Mouse (Mus musculus) macrophage (primary cell): Measurements from ENCODE around the gene Zfp423. TPM values are rescaled to one million over a fixed set of nuclear protein-coding genes. Genes with fewer than 3 reads are reported as not detected.

ENCODE experiments used
- H3K27ac ChIP-seq: fragments of 350-480 bp; formaldehyde crosslinking; 2 replicates; pipeline ENCODE4 v1.9.0; 2021
- H3K36me3 ChIP-seq: fragments of 350-480 bp; formaldehyde crosslinking; 2 replicates; pipeline ENCODE4 v1.9.0; 2021; ENCODE audit errors: inconsistent target
- H3K4me3 ChIP-seq: fragments of 350-480 bp; formaldehyde crosslinking; 2 replicates; pipeline ENCODE4 v1.9.0; 2021; ENCODE audit errors: inconsistent target
- H3K79me2 ChIP-seq: fragments of 350-480 bp; formaldehyde crosslinking; 2 replicates; pipeline ENCODE4 v1.9.0; 2021; ENCODE audit errors: inconsistent target
- WGBS: methylation state at CpG from one replicate; pipeline ENCODE4 v1.1.7; 2026; ENCODE audit warnings: inconsistent platforms; ENCODE audit not compliant: missing documents; 5-methylcytosine and 5-hydroxymethylcytosine counted together
- polyA plus RNA-seq: library from polyadenylated mRNA; stranded (reverse); fragments of 250-400 nt; gene quantifications from 3 replicates; pipeline ENCODE4 v1.2.4, GENCODE M21; 2018; ENCODE audit warnings: inconsistent platforms

The Zfp423 gene
- polyA plus RNA-seq, 1 experiment from 2014 or later: not detected

DNA sequence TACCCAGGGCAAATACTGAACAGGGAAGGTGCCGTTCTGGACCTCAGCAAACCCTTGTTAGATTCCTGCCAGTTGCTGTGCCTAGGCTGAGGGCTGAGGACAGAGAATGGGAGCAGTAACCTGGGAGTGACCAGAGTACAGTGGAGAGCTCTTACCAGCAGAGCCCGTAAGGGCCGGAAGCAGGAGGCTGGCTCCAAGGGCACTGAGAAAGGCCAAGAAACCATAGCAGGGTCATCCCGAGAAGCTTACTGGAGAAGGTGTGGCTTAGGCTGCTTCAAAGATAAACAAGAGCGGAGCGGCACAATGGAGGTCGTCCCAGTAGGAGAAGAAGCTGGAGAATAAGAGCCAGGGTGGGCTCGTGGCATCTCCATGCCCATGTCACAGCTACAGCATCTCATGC, 65.1 kb downstream of the Zfp423 start:
- WGBS: 90% methylated on average over 8 of the region's 8 CpGs
- Histone ChIP-seq H3K27ac (no peak overlapping the region), H3K36me3 (no peaks in the 10 kb centered on the region), H3K4me3 (no peak overlapping the region), H3K79me2 (no peaks in the 10 kb centered on the region)

DNA sequence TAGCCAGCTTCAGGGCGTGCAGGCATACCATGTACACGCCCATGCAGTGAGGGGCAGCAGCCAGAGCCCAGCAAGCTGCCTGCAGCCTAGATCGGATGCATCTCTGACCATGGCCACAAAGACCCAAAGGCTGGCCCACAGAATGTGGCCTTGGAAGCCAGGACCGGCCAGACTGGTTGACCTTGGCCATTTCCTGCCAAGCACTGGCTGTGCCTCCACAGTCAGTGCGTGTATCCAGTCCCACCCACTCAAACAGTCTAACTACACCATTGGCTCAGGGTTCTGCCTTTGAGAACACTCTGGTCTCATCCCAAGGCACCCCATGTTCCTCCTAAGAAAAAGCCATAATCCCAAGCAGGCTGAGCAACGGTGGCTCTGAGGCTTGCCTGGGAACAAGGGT, 65.8 kb downstream of the Zfp423 start:
- no peak overlapping the region for H3K27ac ChIP-seq
- H3K4me3 ChIP-seq: no peak overlapping the region
- H3K79me2 ChIP-seq: no peaks in the 10 kb centered on the region
- WGBS: 91% methylated on average over 6 of the region's 6 CpGs
- no peaks in the 10 kb centered on the region for H3K36me3 ChIP-seq

DNA sequence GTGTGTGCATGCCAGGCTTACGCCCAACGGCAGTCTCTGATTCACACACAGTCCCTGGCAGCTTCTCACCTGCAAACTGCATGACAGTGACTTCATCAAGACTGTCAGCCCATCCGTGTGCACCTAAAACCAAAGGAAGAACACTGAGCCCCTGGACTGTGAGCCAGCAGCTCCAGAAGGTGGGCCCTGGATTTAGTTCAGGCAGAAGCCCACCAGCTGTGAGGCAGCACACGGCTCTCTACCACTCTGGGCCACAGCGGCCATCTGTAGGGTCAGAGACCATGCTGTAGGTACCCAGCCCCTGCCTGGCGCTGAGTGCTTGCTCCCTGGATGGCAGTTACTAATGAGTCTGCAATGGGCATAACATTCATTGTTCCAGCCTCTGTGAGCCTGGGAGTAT, 66.5 kb downstream of the Zfp423 start:
- Histone ChIP-seq H3K4me3 (no peak overlapping the region), H3K79me2 (no peaks in the 10 kb centered on the region), H3K36me3 (no peaks in the 10 kb centered on the region), H3K27ac (no peak overlapping the region)
- WGBS: 83% methylated on average over 6 of the region's 6 CpGs

DNA sequence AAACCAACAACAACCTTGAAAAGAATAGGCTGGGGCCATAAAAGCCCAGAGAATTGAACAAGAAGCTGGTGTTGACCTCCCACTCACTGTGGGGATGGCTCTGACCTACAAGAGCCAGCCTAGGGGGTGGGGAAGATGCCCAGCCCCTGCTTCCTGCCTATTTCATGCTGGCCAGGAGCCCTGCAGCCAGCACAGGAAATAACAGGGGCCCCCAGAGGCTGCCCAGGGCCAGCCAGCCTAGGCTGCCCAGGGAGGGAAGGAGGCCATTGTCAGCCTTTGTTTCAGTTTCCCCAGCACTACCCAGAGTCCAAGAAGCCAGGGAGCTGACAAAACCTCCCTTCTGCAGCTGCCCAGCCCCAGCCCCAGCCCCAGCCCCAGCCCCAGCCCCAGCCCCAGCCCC, 67.5 kb downstream of the Zfp423 start:
- H3K36me3 ChIP-seq: no peaks in the 10 kb centered on the region
- H3K79me2 ChIP-seq: no peaks in the 10 kb centered on the region
- no peak overlapping the region for H3K27ac ChIP-seq
- H3K4me3 ChIP-seq: no peak overlapping the region

DNA sequence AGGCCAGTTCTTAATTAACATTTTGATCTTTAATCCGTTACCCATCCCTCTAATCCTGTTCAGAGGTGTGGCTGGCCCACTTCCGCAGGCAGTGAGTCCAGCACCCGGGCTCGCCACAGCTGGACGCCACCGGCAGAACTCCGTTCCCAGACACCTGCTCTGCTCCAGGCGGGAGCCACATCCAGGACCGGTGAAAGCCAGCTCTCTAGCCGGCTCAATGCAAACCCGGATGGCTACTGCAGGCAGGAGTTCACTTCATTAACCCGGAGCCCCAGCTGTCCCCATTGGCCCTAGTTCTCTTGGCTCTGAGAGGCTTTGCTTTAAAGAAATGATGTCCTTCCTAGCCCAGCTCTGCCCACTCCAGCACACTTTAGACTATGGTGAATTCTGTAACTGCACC, 71.4 kb downstream of the Zfp423 start:
- Histone ChIP-seq H3K79me2 (no peaks in the 10 kb centered on the region), H3K4me3 (no peak overlapping the region), H3K36me3 (no peaks in the 10 kb centered on the region), H3K27ac (no peak overlapping the region)
- WGBS: 95% methylated on average over 12 of the region's 12 CpGs

DNA sequence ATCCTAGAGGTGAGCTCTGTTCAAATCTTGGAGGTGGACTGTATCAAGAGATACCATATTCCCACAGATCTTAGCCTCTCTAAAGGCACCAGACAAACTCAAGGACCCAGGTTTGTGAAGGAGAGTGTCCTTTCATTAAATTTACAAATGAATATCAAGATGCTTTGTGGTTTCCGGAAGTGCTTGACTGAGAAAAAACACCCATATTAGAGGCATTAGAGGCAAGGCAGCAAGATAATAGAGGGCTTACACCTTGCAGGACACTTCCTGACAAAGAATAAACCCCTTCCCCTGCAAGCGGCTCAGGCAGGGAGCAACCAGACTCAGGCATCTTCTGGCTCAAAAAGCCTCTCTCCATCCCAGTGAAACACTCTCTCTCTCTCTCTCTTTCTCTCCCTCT, 78.3 kb downstream of the Zfp423 start:
- Histone ChIP-seq H3K36me3 (no peaks in the 10 kb centered on the region), H3K79me2 (no peaks in the 10 kb centered on the region), H3K27ac (no peak overlapping the region), H3K4me3 (no peak overlapping the region)
- 79% methylated on average over 2 of the region's 2 CpGs for WGBS

DNA sequence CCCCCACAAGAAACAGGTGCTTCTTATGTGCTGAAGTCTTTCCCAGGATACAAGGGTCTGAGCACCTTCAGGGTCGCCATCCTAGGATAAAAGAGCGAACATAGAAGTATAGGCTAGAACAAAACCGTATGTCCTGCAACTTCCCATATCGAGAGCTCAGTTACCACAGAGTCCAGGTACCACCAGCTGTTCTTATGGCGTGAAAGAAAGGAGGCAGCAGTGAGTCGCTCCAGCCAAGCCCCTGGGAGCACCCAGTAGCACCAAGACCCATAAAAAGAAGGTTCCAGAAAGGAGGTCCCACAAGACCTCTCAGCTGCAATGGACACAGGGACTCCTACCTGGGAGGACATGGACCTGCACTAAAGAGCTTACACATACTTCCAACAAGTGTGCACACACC, 83.5 kb downstream of the Zfp423 start:
- Histone ChIP-seq H3K4me3 (no peak overlapping the region), H3K27ac (no peak overlapping the region), H3K36me3 (no peaks in the 10 kb centered on the region), H3K79me2 (no peaks in the 10 kb centered on the region)
- 48% methylated on average over 6 of the region's 6 CpGs for WGBS

DNA sequence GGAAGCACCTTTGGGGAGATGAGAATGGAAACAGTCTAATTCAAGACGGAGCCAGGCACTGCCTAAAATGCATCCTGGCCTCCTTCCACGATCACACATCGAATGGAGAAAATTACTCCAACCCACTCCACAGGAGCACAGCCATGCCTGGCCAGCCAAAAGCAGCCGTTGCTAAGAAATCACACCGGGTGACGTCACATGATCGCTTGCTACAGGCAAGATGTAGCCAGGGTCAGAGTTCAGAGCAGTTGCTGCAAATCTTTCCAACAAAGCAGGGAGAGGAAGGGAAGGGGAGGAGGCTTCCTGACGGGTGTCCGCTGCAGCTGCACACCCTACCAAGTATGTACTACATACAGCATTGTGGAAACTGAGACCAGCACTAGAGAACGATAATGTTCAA, 83.9 kb downstream of the Zfp423 start:
- 57% methylated on average over 10 of the region's 10 CpGs for WGBS
- Histone ChIP-seq H3K27ac (no peak overlapping the region), H3K4me3 (no peak overlapping the region)

DNA sequence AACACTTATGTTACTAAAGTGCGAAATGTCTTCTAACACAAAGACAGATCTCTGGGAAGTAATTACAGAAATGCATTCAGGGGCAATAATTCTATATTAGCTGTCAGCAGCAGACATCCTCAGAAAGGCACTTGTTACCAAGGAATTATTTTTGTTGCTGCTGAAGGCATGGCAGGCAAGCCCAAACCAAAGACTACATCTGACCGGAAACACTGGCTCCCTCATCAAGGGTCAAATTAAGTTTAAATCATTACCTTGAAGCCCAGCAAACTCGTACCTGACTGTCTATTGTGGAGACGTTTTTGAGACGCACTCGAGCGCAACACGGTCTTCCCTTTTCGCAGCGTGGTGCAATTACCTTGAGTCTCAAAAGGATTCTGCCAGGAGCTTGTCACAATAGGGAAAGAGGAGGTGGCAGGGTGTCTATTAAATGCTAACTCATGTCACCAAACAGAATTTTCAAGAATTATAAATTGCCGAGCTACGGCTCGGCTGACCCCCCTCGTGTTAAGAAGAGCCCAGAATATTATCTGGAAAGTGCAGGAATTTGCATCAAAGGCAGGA, 86.3 kb downstream of the Zfp423 start:
- no peaks in the 10 kb centered on the region for H3K79me2 ChIP-seq
- no peak overlapping the region for H3K27ac ChIP-seq
- H3K4me3 ChIP-seq: no peak overlapping the region
- 87% methylated on average over 14 of the region's 14 CpGs for WGBS
- H3K36me3 ChIP-seq: no peaks in the 10 kb centered on the region

More for the DNA sequence above, 83.9 kb downstream of the Zfp423 start:
- Histone ChIP-seq H3K36me3 (no peaks in the 10 kb centered on the region), H3K79me2 (no peaks in the 10 kb centered on the region)

DNA sequence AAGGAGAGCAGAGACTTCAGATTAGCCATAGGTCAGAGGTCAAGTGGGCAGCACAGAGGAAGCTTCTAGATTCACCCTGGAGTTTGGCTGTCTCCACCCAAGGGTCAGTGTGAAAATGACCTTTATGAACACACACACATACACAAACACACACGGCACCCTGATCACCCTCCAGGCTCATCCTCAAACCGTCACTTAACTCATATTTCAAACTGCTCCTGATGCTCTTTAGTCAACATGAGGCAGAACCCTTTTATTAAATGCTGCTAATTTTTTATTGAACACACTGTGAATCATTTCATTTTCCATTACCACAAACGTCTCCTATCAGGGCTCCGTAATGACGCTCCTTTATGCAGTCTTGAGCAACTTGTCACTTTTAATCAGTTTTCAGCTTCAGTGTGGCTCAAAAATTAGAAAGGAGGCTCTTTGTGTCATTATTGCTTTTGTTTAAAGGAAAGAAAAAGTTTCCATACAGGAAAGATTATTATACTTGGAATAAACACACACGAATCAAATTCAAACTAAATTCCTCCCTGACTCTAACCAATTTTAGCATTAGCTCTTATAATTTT, 87.0 kb downstream of the Zfp423 start:
- no peaks in the 10 kb centered on the region for H3K79me2 ChIP-seq
- WGBS: 98% methylated on average over 6 of the region's 6 CpGs
- no peak overlapping the region for H3K4me3 ChIP-seq
- H3K27ac ChIP-seq: no peak overlapping the region
- no peaks in the 10 kb centered on the region for H3K36me3 ChIP-seq

DNA sequence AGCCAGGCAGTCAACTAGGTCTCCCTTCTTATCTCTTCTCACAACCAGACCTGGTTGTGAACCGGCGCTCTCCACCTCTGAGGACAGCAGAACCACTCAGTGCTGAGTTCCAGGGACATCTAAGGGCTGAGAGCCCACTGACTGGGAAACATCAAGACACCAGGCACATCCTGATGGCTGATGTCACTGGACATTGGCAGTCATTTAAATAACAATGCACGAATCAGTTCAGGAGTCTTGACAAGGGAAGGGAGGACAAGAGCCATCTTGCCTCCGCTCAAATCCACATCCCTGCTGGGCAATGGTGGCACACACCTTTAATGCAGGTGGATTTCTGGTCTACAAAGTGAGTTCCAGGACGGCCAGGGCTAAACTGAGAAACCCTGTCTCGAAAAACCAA, 92.8 kb downstream of the Zfp423 start:
- no peak overlapping the region for H3K27ac ChIP-seq
- H3K4me3 ChIP-seq: no peak overlapping the region
- H3K36me3 ChIP-seq: no peaks in the 10 kb centered on the region
- 85% methylated on average over 6 of the region's 6 CpGs for WGBS
- H3K79me2 ChIP-seq: no peaks in the 10 kb centered on the region

DNA sequence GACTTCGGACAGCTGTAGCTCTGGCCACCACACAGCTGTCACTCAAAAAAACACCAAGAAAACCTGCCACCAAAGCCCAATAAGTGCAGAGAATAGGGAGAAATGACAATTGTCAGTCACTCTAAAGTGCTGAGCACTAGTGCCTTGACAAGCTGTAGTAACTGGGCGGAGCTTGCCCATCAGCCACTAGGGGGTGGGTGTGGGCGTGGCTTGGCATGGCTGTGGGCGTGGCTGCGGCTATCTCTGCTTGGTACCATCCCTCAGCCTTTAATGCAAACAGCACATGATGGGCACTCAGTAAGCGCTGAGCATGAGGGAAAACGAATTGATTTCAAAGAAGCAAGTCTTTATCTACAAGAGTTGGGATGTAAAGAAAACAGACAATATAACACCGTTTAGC, 95.2 kb downstream of the Zfp423 start:
- no peaks in the 10 kb centered on the region for H3K79me2 ChIP-seq
- 88% methylated on average over 8 of the region's 8 CpGs for WGBS
- no peaks in the 10 kb centered on the region for H3K36me3 ChIP-seq
- no peak overlapping the region for H3K4me3 ChIP-seq
- H3K27ac ChIP-seq: no peak overlapping the region

DNA sequence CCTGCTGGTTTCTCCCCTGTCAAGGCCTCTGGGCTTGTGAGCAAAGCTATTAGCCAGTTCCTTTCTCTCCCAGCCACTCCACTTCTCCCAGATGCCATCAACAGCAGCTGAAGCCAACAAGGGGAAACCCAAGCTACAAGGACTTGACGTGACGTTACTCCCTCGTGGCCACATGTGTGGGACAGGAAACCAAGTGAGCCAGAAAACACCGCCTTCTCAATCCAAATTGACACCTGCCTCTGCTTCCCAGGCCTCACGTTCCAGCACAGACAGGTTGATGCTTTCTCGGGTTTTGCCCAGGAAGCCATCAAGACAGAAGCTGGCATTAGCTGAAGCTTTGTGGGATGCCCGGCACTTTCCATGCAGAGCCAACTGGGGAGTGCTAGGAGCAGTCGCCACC, 96.3 kb downstream of the Zfp423 start:
- 65% methylated on average over 8 of the region's 8 CpGs for WGBS
- no peaks in the 10 kb centered on the region for H3K79me2 ChIP-seq
- H3K4me3 ChIP-seq: no peak overlapping the region
- H3K27ac ChIP-seq: no peak overlapping the region
- H3K36me3 ChIP-seq: no peaks in the 10 kb centered on the region

DNA sequence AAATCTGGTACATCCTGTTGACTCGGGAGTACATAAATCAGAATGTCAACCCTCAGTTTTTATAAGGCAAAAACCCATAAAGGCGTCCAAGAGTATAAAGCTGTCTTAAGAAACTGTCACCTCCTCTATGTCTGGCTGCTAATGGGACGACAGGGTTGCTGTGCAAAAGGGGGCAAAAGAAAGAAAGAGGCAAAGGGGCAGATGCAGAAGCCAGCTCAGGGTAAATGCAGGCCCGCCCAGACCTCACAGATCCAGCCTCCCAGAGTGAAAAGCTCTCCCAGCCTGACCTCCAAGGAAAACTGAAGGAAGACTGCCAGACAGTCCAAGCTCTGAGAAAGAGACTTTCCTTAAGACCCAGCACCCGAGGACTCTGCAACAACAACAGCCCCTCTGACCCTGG, 97.7 kb downstream of the Zfp423 start:
- H3K36me3 ChIP-seq: no peaks in the 10 kb centered on the region
- WGBS: 48% methylated on average over 5 of the region's 5 CpGs
- H3K79me2 ChIP-seq: no peaks in the 10 kb centered on the region
- H3K4me3 ChIP-seq: no peak overlapping the region
- H3K27ac ChIP-seq: no peak overlapping the region

DNA sequence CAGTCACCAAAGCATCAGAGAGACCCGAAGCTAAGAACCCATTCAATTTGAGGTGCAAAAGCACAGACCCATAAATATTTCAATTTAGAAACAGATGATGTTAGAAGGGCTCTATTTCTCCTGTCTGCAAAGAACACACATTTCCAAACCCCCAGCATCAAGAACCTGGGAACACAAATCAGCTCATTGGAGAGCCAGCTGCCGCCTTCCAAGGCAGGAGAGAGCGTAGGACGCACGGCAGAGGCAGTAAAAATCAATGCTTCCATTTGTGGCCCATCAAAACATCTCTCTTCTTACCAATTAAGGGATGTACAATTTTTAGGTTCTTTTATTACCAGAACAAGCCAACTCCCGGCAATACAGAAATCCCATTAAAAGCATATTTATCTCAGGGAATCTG, 98.5 kb downstream of the Zfp423 start:
- H3K4me3 ChIP-seq: no peak overlapping the region
- no peak overlapping the region for H3K27ac ChIP-seq
- H3K79me2 ChIP-seq: no peaks in the 10 kb centered on the region
- WGBS: 93% methylated on average over 6 of the region's 6 CpGs
- no peaks in the 10 kb centered on the region for H3K36me3 ChIP-seq

DNA sequence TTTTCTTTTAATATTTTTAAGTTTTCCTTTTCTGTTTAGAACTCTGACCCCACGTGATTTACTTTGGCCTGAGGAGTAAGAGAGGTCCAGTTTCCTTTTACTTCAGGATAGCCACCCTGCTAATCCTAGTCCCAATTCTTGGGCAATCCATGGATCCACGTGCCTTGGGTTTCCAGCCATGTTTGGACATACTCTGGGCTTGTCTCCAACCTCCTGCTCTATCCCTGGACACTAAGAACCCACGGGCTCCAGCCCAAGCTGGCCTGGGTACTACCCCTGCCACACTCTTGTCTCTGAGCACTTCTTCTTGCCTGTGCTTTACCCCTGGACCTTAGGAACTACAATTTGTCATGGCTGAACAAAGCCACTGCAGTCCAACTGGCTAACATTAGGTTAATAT, 107.5 kb downstream of the Zfp423 start:
- Histone ChIP-seq H3K27ac (no peak overlapping the region), H3K79me2 (no peaks in the 10 kb centered on the region), H3K36me3 (no peaks in the 10 kb centered on the region), H3K4me3 (no peak overlapping the region)
- 77% methylated on average over 3 of the region's 3 CpGs for WGBS
